Mouse (Mus musculus): ENCODE data around the gene Mrgprd.

Mrgprd gene

GRCm38 (mm10) chr7:145302488-145303285 lies 11.9 kb upstream of the Mrgprd start:
- DNase-seq (ENCODE audit: low spot score in 2 of 2) = no peak

GRCm38 (mm10) chr7:145304153-145304552 lies 10.5 kb upstream of the Mrgprd start:
- no peak for DNase-seq (ENCODE audit: low spot score in 2 of 2)

- no peak for DNase-seq (ENCODE audit: low spot score in 2 of 2)
Observed at GRCm38 (mm10) chr7:145307636-145308035, 7.0 kb upstream of the Mrgprd start.

- DNase-seq (ENCODE audit: low spot score in 2 of 2) = no peak
Observed at GRCm38 (mm10) chr7:145308061-145308675, 6.5 kb upstream of the Mrgprd start.

- DNase-seq (ENCODE audit: low spot score in 2 of 2) = no peak
Observed at GRCm38 (mm10) chr7:145308866-145309265, 5.8 kb upstream of the Mrgprd start.

GRCm38 (mm10) chr7:145309877-145310276 lies 4.8 kb upstream of the Mrgprd start:
- no peak for DNase-seq (ENCODE audit: low spot score in 2 of 2)

- no peak for DNase-seq (ENCODE audit: low spot score in 2 of 2)
Observed at GRCm38 (mm10) chr7:145310526-145310925, 4.1 kb upstream of the Mrgprd start.

- no peak for DNase-seq (ENCODE audit: low spot score in 2 of 2)
Observed at GRCm38 (mm10) chr7:145312137-145312536, 2.5 kb upstream of the Mrgprd start.

GRCm38 (mm10) chr7:145317522-145317921 lies 2.9 kb downstream of the Mrgprd start:
- no peak for DNase-seq (ENCODE audit: low spot score in 2 of 2)

GRCm38 (mm10) chr7:145319481-145319880 lies 4.8 kb downstream of the Mrgprd start:
- DNase-seq (ENCODE audit: low spot score in 2 of 2) = no peak

- no peak for DNase-seq (ENCODE audit: low spot score in 2 of 2)
Observed at GRCm38 (mm10) chr7:145323607-145324006, 9.0 kb downstream of the Mrgprd start.

- DNase-seq (ENCODE audit: low spot score in 2 of 2) = no peak
Observed at GRCm38 (mm10) chr7:145325697-145326096, 11.1 kb downstream of the Mrgprd start.

- no peak for DNase-seq (ENCODE audit: low spot score in 2 of 2)
Observed at GRCm38 (mm10) chr7:145329982-145330381, 15.3 kb downstream of the Mrgprd start.

- no peak for DNase-seq (ENCODE audit: low spot score in 2 of 2)
Observed at GRCm38 (mm10) chr7:145330641-145331040, 16.0 kb downstream of the Mrgprd start.

- DNase-seq (ENCODE audit: low spot score in 2 of 2) = no peak
Observed at GRCm38 (mm10) chr7:145332376-145333041, 17.9 kb downstream of the Mrgprd start.

- DNase-seq (ENCODE audit: low spot score in 2 of 2) = no peak
Observed at GRCm38 (mm10) chr7:145333936-145334335, 19.3 kb downstream of the Mrgprd start.

- DNase-seq (ENCODE audit: low spot score in 2 of 2) = no peak
Observed at GRCm38 (mm10) chr7:145334428-145335027, 19.9 kb downstream of the Mrgprd start.

GRCm38 (mm10) chr7:145335199-145335598 lies 20.6 kb downstream of the Mrgprd start:
- DNase-seq (ENCODE audit: low spot score in 2 of 2) = no peak

- DNase-seq (ENCODE audit: low spot score in 2 of 2) = no peak
Observed at GRCm38 (mm10) chr7:145335616-145336332, 21.1 kb downstream of the Mrgprd start.

GRCm38 (mm10) chr7:145337889-145338288 lies 23.3 kb downstream of the Mrgprd start:
- no peak for DNase-seq (ENCODE audit: low spot score in 2 of 2)

GRCm38 (mm10) chr7:145340248-145340904 lies 25.7 kb downstream of the Mrgprd start:
- DNase-seq (ENCODE audit: low spot score in 2 of 2) = no peak

All from spleen, postnatal 4 days (tissue).